Mouse (Mus musculus): ENCODE data around the gene Arntl2. TPM values are rescaled to one million over a fixed set of nuclear protein-coding genes. Genes with fewer than 3 reads are reported as not detected.
"Not testable (repeated sequence)": the region's sequence is repeated elsewhere in the genome, so short reads cannot be mapped to it uniquely, and the experiment has no call there.

Arntl2 gene
- total and polyA plus RNA-seq, 2 experiments from 2014 or later = 2.5 to 4.5 TPM

DNA sequence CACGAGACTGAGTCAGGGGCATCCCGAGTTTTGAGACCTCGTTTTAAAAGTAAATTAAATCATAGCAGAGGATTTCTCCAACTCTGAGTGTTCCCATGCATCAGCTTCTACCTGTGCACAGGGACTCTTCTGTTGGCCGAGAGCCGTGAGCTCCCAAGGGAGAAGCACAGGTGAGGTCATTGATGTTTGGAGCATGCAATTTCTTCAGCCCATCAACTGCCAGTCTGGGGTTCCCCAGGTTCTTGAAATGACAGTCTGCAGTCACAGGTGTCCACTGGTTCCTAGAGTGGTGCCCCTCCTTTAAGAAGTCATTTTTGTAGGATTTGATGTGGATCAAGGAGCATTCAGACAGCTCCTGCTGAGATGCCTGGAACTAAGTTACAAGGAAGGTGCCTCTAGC, 25.0 kb upstream of the Arntl2 start:
- WGBS = 90% methylated on average over 5 of the region's 5 CpGs
- H3K36me3 ChIP-seq (ENCODE audit: insufficient read depth, low read length) = peaks cover 38% of the 10 kb centered on the region

DNA sequence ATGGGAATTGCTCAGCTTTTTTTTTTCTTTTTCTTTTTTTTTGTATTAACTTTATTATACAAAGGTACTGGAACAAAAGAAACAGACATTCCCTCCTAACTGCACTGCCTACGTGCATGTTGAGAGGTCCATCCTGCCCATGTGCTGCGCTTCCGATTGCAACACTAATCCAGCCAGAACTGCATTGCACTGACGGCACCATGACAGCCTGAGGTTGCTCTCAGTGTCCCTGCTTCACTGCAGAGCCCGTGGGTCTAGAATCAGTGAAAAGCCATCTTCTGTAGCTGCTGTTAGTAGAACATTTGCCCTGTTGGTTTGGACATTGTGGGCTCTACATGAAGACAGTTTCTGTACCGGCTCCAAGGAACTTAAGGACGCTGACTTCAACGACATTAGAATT, 20.0 kb upstream of the Arntl2 start:
- WGBS = 79% methylated on average over 8 of the region's 8 CpGs
- H3K9me3 ChIP-seq (ENCODE audit: low read length); H3K4me2 ChIP-seq (ENCODE audit: low read depth, low read length, poor library complexity, severe bottlenecking); H3K27me3 ChIP-seq (ENCODE audit: insufficient read depth, low read length); ATAC-seq (ENCODE audit: low FRiP score); H3K9ac ChIP-seq (replicated peaks; ENCODE audit: low read length, poor library complexity, severe bottlenecking); H3K4me1 ChIP-seq (ENCODE audit: insufficient read depth, low read length); H3K27ac ChIP-seq (ENCODE audit: low read depth, low read length); DNase-seq (ENCODE audit: low spot score); H3K4me3 ChIP-seq (ENCODE audit: low read depth, low read length): not testable (repeated sequence)
- peaks cover 12% of the 10 kb centered on the region for H3K36me3 ChIP-seq (ENCODE audit: insufficient read depth, low read length)

More for the DNA sequence above, 25.0 kb upstream of the Arntl2 start:
- no peaks in the 10 kb centered on the region for H3K4me1 ChIP-seq (ENCODE audit: insufficient read depth, low read length)
- H3K4me2 ChIP-seq (ENCODE audit: low read depth, low read length, poor library complexity, severe bottlenecking) = no peak overlapping the region
- no peaks in the 10 kb centered on the region for H3K9me3 ChIP-seq (ENCODE audit: low read length)
- H3K27me3 ChIP-seq (ENCODE audit: insufficient read depth, low read length) = no peaks in the 10 kb centered on the region
- DNase-seq (ENCODE audit: low spot score) (no peak), ATAC-seq (ENCODE audit: low FRiP score) (no peak)
- H3K4me3 ChIP-seq (ENCODE audit: low read depth, low read length) = no peak overlapping the region
- no peak overlapping the region for H3K9ac ChIP-seq (replicated peaks; ENCODE audit: low read length, poor library complexity, severe bottlenecking)
- no peak overlapping the region for H3K27ac ChIP-seq (ENCODE audit: low read depth, low read length)
- no peak for TF ChIP-seq CTCF (IDR thresholded peaks at IDR 0.05)

DNA sequence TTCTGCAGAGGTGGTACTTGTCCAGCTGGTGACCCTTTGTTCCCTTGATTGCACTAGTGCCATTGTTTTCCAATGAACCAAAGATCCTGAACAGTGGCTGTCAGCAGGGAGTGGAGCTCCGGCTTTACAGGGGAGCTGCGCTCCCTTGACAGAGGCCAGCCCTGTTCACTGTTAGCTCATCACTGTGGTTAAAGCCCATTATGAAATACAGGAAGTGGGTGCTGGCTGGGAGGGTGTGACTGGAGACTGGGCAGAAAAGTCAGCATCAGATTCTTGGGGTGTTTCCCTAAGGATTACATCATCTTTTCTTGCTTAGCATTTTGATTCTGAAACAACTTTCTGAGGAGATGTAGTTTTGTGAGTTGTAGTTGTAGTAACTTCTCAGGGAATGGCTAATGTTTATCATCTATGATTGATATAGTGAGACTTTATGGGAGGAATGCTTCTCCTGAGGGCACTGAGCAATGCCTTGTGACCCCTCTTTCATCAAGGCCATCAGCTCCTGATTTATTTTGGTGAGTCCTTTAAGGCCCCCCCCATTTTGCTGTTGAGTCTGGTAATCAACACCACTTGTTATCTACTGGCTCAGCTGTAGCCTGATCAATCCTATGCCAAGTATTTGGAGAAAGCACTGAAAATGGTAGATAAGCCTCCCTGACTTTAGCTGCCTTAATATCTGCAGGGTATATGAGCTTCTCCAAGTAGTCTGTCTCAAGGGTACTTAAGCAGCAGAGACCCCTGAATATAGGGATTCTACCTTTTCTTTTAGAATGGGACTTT, 19.1 kb upstream of the Arntl2 start:
- WGBS = 14% methylated on average over 2 of the region's 2 CpGs
- no peaks in the 10 kb centered on the region for H3K27me3 ChIP-seq (ENCODE audit: insufficient read depth, low read length)
- H3K27ac ChIP-seq (ENCODE audit: low read depth, low read length) = no peak overlapping the region
- H3K9me3 ChIP-seq (ENCODE audit: low read length) = no peaks in the 10 kb centered on the region
- no peak overlapping the region for H3K4me2 ChIP-seq (ENCODE audit: low read depth, low read length, poor library complexity, severe bottlenecking)
- no peak for ATAC-seq (ENCODE audit: low FRiP score)
- DNase-seq (ENCODE audit: low spot score) = no peak
- no peaks in the 10 kb centered on the region for H3K4me1 ChIP-seq (ENCODE audit: insufficient read depth, low read length)
- no peak for TF ChIP-seq CTCF (IDR thresholded peaks at IDR 0.05)
- peaks cover 12% of the 10 kb centered on the region for H3K36me3 ChIP-seq (ENCODE audit: insufficient read depth, low read length)
- no peak overlapping the region for H3K9ac ChIP-seq (replicated peaks; ENCODE audit: low read length, poor library complexity, severe bottlenecking)
- no peak overlapping the region for H3K4me3 ChIP-seq (ENCODE audit: low read depth, low read length)

DNA sequence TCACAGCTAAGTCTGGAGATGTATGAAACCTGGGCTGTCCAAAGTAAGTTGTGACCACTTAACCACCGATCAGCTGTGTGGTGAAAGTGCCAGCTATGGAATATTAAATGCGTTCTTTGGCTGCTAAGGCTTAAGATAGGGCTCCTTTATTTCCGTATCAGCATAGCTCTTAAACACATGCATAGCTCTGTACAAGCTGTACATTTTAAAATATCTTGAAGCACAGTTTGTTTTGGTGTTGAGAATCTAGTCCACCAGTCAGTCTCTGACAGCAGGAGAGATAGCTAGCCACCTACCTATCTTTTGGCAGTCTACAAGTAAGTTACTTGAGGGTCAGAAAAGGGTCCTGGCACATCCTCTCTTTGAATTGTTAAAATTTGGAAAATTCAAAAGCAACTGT, 17.8 kb upstream of the Arntl2 start:
- no peaks in the 10 kb centered on the region for H3K9me3 ChIP-seq (ENCODE audit: low read length)
- no peak for TF ChIP-seq CTCF (IDR thresholded peaks at IDR 0.05)
- no peaks in the 10 kb centered on the region for H3K27me3 ChIP-seq (ENCODE audit: insufficient read depth, low read length)
- H3K4me2 ChIP-seq (ENCODE audit: low read depth, low read length, poor library complexity, severe bottlenecking) = no peak overlapping the region
- no peak for DNase-seq (ENCODE audit: low spot score)
- H3K9ac ChIP-seq (replicated peaks; ENCODE audit: low read length, poor library complexity, severe bottlenecking) = no peak overlapping the region
- 90% methylated on average over 3 of the region's 3 CpGs for WGBS
- no peak overlapping the region for H3K4me3 ChIP-seq (ENCODE audit: low read depth, low read length)
- H3K27ac ChIP-seq (ENCODE audit: low read depth, low read length) = no peak overlapping the region
- ATAC-seq (ENCODE audit: low FRiP score) = no peak
- peaks cover 9% of the 10 kb centered on the region for H3K36me3 ChIP-seq (ENCODE audit: insufficient read depth, low read length)
- no peaks in the 10 kb centered on the region for H3K4me1 ChIP-seq (ENCODE audit: insufficient read depth, low read length)

DNA sequence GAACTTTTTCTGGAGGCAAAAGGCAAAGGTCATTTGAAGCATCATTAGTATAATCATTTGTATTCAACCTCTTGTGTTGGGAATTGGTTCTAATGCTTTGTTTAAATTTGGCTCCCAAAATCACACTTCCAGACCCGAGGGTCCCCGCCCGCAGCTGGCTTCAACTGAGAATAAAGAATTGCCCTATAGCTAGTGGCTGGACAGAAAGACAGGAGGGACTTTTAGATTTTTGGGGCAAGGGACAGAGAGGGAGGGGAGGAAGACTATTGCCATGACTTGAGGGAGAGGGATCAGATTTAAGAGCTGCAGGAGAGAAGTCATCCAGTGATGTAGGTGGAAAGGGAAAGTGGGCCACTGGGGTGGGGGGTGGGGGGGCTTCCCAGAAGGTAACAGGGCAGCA, 14.3 kb upstream of the Arntl2 start:
- Histone ChIP-seq H3K4me1 (ENCODE audit: insufficient read depth, low read length) (no peaks in the 10 kb centered on the region), H3K9me3 (ENCODE audit: low read length) (0 out of 2 replicates have a peak, but pooled peaks cover 4% of the 10 kb centered on the region), H3K27ac (ENCODE audit: low read depth, low read length) (no peak overlapping the region), H3K4me3 (ENCODE audit: low read depth, low read length) (no peak overlapping the region), H3K27me3 (ENCODE audit: insufficient read depth, low read length) (no peaks in the 10 kb centered on the region), H3K36me3 (ENCODE audit: insufficient read depth, low read length) (no peaks in the 10 kb centered on the region), H3K9ac (replicated peaks; ENCODE audit: low read length, poor library complexity, severe bottlenecking) (no peak overlapping the region), H3K4me2 (ENCODE audit: low read depth, low read length, poor library complexity, severe bottlenecking) (no peak overlapping the region)
- ATAC-seq (ENCODE audit: low FRiP score) (no peak), DNase-seq (ENCODE audit: low spot score) (no peak)
- 85% methylated on average over 3 of the region's 3 CpGs for WGBS
- no peak for TF ChIP-seq CTCF (IDR thresholded peaks at IDR 0.05)

DNA sequence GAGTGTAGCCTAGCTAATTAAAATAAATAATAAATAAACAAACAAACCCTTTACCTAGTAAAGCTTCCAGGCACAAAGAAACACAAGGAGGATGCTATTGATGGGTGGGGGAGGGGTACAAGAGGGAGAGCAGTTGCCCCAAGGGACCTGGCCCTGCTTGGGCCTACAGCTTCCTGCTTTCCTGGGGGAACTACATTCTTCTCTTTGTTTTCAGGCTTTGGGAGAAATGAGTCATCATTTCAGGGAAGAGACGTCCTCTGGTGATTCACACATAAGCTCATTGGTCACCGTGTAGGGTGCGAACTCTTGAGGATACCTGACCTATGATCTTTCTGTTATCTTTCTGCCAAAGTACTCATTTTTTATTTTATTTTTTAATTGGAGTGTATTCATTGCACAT, 2.3 kb upstream of the Arntl2 start:
- no peak overlapping the region for H3K27ac ChIP-seq (ENCODE audit: low read depth, low read length)
- 86% methylated on average over 3 of the region's 3 CpGs for WGBS
- H3K4me2 ChIP-seq (ENCODE audit: low read depth, low read length, poor library complexity, severe bottlenecking) = no peak overlapping the region
- no peak for TF ChIP-seq CTCF (IDR thresholded peaks at IDR 0.05)
- H3K4me3 ChIP-seq (ENCODE audit: low read depth, low read length) = no peak overlapping the region
- H3K27me3 ChIP-seq (ENCODE audit: insufficient read depth, low read length) = no peaks in the 10 kb centered on the region
- H3K36me3 ChIP-seq (ENCODE audit: insufficient read depth, low read length) = no peaks in the 10 kb centered on the region
- ATAC-seq (ENCODE audit: low FRiP score) = no peak
- DNase-seq (ENCODE audit: low spot score) = no peak
- no peaks in the 10 kb centered on the region for H3K9me3 ChIP-seq (ENCODE audit: low read length)
- no peak overlapping the region for H3K9ac ChIP-seq (replicated peaks; ENCODE audit: low read length, poor library complexity, severe bottlenecking)
- H3K4me1 ChIP-seq (ENCODE audit: insufficient read depth, low read length) = 0 out of 2 replicates have a peak, but pooled peaks cover 3% of the 10 kb centered on the region
